Mouse (Mus musculus) liver, adult 2 months (tissue): ENCODE measurements around the gene Slc15a3. TPM values are rescaled to one million over a fixed set of nuclear protein-coding genes. Genes with fewer than 3 reads are reported as not detected.

Experiments
- DNase-seq: peaks from one replicate; pipeline ENCODE4 v3.0.0-alpha.2; 2011; ENCODE audit warnings: low read depth, low spot score; ENCODE audit errors: extremely low read depth
- H3K27ac ChIP-seq: fragments of 200-500 bp; replicated peaks from 2 replicates; pipeline ENCODE4 v1.5.1; 2012; ENCODE audit warnings: low read depth, mild to moderate bottlenecking, control low read depth, inconsistent platforms, low read length; ENCODE audit not compliant: insufficient read depth
- H3K27me3 ChIP-seq: fragments of 200-500 bp; 2 replicates; pipeline ENCODE4 v1.6.1; 2012; ENCODE audit warnings: mild to moderate bottlenecking, moderate library complexity, low read length, inconsistent platforms; ENCODE audit not compliant: control insufficient read depth, insufficient read depth
- H3K36me3 ChIP-seq: fragments of 200-500 bp; 2 replicates; pipeline ENCODE4 v1.6.1; 2012; ENCODE audit warnings: low read length, inconsistent platforms; ENCODE audit not compliant: control insufficient read depth, insufficient read depth
- H3K4me1 ChIP-seq: fragments of 200-500 bp; 2 replicates; pipeline ENCODE4 v1.6.1; 2011; ENCODE audit warnings: low read length; ENCODE audit not compliant: control insufficient read depth, insufficient read depth
- H3K4me3 ChIP-seq: fragments of 200-500 bp; 2 replicates; pipeline ENCODE4 v1.5.1; 2011; ENCODE audit warnings: low read depth, mild to moderate bottlenecking, control low read depth, low read length, moderate library complexity; ENCODE audit not compliant: insufficient read depth
- H3K79me2 ChIP-seq: fragments of 200-500 bp; 2 replicates; pipeline ENCODE4 v1.6.1; 2012; ENCODE audit warnings: inconsistent platforms, mild to moderate bottlenecking, low read length, moderate library complexity; ENCODE audit not compliant: control insufficient read depth, insufficient read depth
- H3K9ac ChIP-seq: fragments of 200-500 bp; 2 replicates; pipeline ENCODE4 v1.6.1; 2012; ENCODE audit warnings: low read depth, mild to moderate bottlenecking, control low read depth, inconsistent platforms, low read length
- CTCF ChIP-seq: fragments of 200-500 bp; IDR thresholded peaks from 2 replicates; pipeline ENCODE4 v1.5.1; 2011; ENCODE audit warnings: low read depth, low read length, control low read depth
- POLR2A ChIP-seq: fragments of 200-500 bp; IDR thresholded peaks from 2 replicates; pipeline ENCODE4 v1.6.1; 2011; ENCODE audit warnings: low read length, control low read depth; ENCODE audit not compliant: insufficient read depth; ENCODE audit errors: extremely low read depth
- WGBS: fragments of 180-500 bp; shearing (Covaris S2); methylation state at CpG from one replicate; pipeline ENCODE4 v1.1.7; 2018; 5-methylcytosine and 5-hydroxymethylcytosine counted together
- polyA plus RNA-seq: library from polyadenylated mRNA; depleted of rRNA; stranded (reverse); fragments of >200 nt; gene quantifications from 2 replicates; pipeline ENCODE4 v1.2.3, GENCODE M21; 2012
- total RNA-seq: library from RNA; depleted of rRNA; stranded (reverse); fragments of >200 nt; gene quantifications from 2 replicates; pipeline ENCODE4 v1.2.3, GENCODE M21; 2014

The Slc15a3 gene
- total and polyA plus RNA-seq, 2 experiments, result 3.3 to 10.6 TPM

DNA sequence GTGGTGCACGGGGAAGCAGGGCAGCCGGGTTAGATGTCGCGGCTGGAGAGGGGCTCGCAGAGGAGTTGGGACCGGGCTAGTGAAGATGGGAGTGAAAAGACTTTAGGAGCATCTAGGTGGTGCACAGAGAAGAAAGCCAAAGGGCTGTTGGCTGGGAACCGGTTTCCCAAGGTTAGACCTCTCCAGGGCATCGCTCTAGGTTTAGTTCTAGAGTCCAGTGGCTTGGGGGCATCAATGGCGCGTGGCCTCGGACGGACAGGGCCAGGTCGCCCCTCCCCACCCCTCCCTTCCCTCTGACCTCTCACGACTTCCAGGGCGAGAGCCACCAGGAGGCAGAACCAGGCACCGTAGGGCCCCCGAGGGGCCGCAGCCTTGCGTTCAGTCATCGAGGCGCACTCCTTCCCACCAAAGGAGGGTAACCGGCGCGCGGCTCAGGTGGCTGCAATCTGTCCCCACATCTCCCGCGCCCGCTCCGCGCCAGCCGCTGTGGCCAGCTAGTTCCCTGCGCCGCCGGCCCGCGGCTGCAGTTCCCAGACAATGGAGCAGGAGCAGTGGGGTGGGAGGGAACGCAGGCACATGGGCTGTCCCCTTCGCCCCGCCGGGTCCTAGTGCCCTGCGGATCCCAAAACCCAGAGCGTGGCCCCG is 29.8 kb downstream of the Slc15a3 start:
- no peaks in the 10 kb centered on the region for H3K27me3 ChIP-seq
- H3K4me3 ChIP-seq, result peak overlapping the region; percentile 68
- H3K36me3 ChIP-seq, result peaks cover 17% of the 10 kb centered on the region
- no peaks in the 10 kb centered on the region for H3K79me2 ChIP-seq
- DNase-seq, result peak; percentile 20
- H3K27ac ChIP-seq, result no peak overlapping the region
- no peaks in the 10 kb centered on the region for H3K4me1 ChIP-seq
- no peak for TF ChIP-seq CTCF
- TF ChIP-seq POLR2A, result 0 out of 2 replicates have a peak, but pooled peaks have one; percentile 9
- H3K9ac ChIP-seq, result peak overlapping the region; percentile 61
- WGBS, result 2% methylated on average over 43 of the region's 43 CpGs

DNA sequence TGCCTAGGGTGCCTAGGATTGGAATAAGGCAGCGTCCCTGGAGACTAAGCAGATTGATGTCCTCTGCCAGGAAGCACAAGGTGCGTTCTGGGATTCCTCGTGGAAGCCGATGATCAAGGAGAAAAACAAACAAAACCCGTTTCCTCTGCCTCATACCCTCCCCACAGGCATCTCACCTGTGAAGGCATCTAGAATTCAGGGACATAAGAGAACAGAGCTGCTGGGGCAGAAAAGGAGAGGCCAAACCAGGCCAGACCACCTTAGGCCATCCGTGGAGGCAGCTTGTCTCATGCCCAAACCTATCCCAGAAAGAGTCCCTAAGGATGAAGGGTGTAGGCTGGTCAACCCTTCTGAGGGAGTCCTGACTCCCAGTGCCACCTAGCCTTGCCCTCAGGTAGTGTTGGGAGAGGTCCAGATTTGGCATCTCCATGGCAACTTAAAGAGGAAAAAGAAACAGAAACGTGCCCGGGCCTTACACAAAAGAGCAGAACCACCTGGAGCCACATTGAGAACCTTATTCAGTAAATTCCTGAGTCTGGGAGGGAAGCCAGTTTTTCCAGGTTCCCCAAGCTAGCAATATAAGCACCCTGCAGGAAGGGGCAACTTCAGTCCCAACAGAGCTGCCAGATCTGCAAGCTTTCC is 30.5 kb downstream of the Slc15a3 start, which contains the start of gene Tmem132a:
TSS of gene Tmem132a (minus strand) at position 55 of the 642 bp plus-strand sequence.
- Histone ChIP-seq H3K4me1 (no peaks in the 10 kb centered on the region), H3K36me3 (peaks cover 17% of the 10 kb centered on the region), H3K79me2 (no peaks in the 10 kb centered on the region), H3K27me3 (no peaks in the 10 kb centered on the region), H3K9ac (peak within 1 kb of the TSS; percentile 61), H3K4me3 (peak within 1 kb of the TSS; percentile 68), H3K27ac (no peak within 1 kb of the TSS)
- TF ChIP-seq CTCF (no peak), POLR2A (no peak)
- WGBS, result 10% methylated on average over 8 of the region's 8 CpGs
- no peak for DNase-seq

DNA sequence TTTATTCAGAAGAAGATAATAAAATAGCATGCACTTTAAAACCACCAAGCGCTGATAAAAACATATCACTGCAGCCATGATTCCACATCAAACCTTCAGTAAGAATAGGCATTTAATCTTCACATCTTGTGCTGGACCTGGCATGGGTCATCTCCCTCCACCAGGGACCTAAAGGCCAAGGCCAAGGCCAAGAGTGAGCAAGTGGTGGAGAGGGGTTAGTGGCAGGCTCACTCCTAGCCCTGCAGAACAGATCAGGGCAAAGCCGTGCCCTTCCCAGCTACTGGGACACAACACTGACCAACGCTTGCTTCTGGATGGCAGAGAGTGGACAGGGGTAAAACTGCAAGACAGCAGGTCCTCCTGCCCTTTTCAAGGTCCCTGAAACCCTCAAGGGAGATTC is 31.1 kb downstream of the Slc15a3 start:
- Histone ChIP-seq H3K9ac (no peak overlapping the region), H3K79me2 (no peaks in the 10 kb centered on the region), H3K4me1 (no peaks in the 10 kb centered on the region), H3K27ac (no peak overlapping the region), H3K36me3 (peaks cover 17% of the 10 kb centered on the region), H3K27me3 (no peaks in the 10 kb centered on the region), H3K4me3 (no peak overlapping the region)
- DNase-seq, result no peak
- TF ChIP-seq POLR2A (no peak), CTCF (no peak)
- 95% methylated on average over 3 of the region's 3 CpGs for WGBS

DNA sequence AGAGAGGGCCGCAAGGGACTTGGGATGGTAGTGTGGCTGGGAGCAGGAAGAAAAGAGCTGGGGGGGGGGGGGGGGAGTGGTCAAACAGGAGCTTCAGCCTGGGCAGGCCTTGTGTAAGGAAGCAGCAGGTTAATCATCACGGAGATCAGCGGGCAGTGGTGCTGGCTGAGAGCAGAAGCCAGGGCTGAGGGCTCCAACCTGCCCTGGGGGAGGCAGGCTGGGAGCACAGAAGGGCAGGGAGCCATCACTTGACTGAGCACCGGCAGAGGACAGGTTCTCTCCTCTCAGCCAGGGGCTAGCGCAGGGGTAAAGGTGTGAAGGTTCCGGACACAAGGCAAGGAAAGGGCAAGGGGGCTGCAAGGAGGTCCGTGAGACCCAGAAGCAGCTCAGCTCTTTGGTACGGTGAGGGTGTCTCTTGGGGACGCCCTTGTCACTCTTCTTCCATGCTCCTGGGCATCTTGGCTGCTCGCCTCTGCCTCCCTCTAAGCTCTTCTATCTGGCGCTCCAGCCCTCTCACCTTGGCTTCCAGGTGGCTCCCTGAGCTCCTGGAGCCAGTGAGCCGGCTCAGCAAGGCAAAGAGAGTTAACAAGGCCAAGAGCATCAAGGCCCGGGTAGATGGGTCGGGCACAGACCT is 31.9 kb downstream of the Slc15a3 start:
- no peak for DNase-seq
- Histone ChIP-seq H3K4me3 (no peak overlapping the region), H3K27ac (no peak overlapping the region), H3K9ac (no peak overlapping the region), H3K79me2 (no peaks in the 10 kb centered on the region), H3K27me3 (no peaks in the 10 kb centered on the region), H3K36me3 (peaks cover 17% of the 10 kb centered on the region), H3K4me1 (no peaks in the 10 kb centered on the region)
- 88% methylated on average over 14 of the region's 14 CpGs for WGBS
- TF ChIP-seq CTCF (no peak), POLR2A (no peak)

DNA sequence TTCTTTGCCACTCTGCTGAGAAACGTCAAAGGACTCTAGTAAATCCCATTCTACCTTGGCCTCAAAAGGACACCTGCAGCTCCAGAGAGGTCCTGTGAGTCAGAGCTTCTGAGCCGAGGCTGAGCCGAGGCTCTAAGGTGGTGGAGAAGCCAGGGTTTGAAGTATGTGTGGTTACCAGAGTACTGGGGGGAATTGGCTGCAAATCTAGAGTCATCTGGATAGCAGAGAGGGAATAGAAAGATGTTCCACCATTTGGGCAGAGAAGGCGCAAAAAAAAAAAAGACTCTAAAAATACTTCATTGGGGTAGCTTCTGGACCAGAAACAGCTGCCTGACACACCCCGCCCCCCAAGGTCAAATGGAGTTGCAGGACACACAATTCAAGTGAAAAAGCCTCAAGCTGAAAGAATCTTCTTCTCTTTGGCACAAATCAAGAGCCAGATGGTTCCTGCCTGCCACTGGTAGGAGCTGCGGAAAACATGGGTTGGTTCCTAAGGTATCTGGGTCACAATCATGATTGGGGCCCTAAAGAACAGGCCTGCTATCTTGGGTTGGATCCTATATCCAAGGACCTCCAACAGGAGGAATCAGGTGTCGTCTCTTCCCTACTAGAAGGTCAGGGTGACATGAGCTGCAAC is 38.8 kb downstream of the Slc15a3 start:
- H3K27ac ChIP-seq, result no peak overlapping the region
- H3K27me3 ChIP-seq, result no peaks in the 10 kb centered on the region
- H3K36me3 ChIP-seq, result peaks cover 9% of the 10 kb centered on the region
- TF ChIP-seq CTCF, result no peak
- 91% methylated on average over 7 of the region's 7 CpGs for WGBS
- no peak overlapping the region for H3K4me3 ChIP-seq
- H3K9ac ChIP-seq, result no peak overlapping the region
- peaks cover 20% of the 10 kb centered on the region; the same call in 1 of the 2 replicates for H3K79me2 ChIP-seq
- peaks cover 8% of the 10 kb centered on the region; the same call in 1 of the 2 replicates for H3K4me1 ChIP-seq
- no peak for DNase-seq
